Mouse (Mus musculus): ENCODE results near the gene Tgfbr3. TPM values are rescaled to one million over a fixed set of nuclear protein-coding genes. Genes with fewer than 3 reads are reported as not detected.

Tgfbr3 gene
- polyA plus RNA-seq, 1 experiment, result 6.8 TPM

- DNase-seq (ENCODE audit: extremely low spot score in 1 of 2, low spot score in 1 of 2), result no peak
Observed at GRCm38 (mm10) chr5:107089966-107090365, 199.5 kb downstream of the Tgfbr3 start.

- peak; percentile 33 to 69 for DNase-seq (ENCODE audit: extremely low spot score in 1 of 2, low spot score in 1 of 2)
Observed at GRCm38 (mm10) chr5:107087829-107088808, 201.3 kb downstream of the Tgfbr3 start.

DNA sequence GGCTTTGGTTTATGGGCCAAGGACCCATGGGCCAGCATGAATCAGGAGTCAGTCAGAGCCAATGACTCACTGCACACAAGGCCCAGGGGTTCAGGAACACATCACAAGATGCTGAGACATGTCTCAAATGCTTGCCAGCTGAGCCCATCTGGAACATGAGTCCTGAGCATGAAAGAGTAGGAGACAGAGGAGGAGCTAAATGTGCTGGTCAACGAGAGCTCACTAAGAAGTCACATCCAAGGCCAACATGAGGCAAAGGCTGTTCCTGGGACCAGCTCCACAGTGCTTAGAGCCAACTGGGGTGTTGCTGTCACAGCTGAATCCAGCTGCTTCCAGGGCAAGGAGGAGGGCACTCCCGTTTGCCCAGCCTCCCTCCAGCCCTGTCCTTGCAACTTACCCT lies 202.1 kb downstream of the Tgfbr3 start:
- DNase-seq (ENCODE audit: extremely low spot score in 1 of 2, low spot score in 1 of 2), result no peak

GRCm38 (mm10) chr5:107086166-107086565 lies 203.3 kb downstream of the Tgfbr3 start:
- DNase-seq (ENCODE audit: extremely low spot score in 1 of 2, low spot score in 1 of 2), result no peak

- no peak for DNase-seq (ENCODE audit: extremely low spot score in 1 of 2, low spot score in 1 of 2)
Observed at GRCm38 (mm10) chr5:107084431-107084830, 205.0 kb downstream of the Tgfbr3 start.

DNA sequence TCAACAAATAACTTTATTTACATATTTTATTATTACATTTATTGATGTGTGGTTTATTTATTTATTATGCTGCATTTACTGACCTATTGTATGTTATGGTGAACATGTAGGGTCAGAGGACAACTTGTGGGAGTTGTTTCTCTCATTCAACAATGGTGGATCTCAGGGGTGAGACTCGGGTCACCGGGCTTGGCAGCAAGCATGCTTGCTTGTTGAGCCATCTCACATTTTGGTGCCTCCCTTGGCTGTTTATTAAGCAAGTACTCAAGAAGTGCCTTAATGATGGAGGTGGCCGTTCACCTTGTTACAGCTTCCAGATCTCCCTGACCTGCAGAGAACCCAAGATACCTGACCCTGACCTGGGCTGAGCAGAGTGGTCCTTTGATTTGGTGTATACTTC lies 207.4 kb downstream of the Tgfbr3 start:
- DNase-seq (ENCODE audit: extremely low spot score in 1 of 2, low spot score in 1 of 2), result no peak

DNA sequence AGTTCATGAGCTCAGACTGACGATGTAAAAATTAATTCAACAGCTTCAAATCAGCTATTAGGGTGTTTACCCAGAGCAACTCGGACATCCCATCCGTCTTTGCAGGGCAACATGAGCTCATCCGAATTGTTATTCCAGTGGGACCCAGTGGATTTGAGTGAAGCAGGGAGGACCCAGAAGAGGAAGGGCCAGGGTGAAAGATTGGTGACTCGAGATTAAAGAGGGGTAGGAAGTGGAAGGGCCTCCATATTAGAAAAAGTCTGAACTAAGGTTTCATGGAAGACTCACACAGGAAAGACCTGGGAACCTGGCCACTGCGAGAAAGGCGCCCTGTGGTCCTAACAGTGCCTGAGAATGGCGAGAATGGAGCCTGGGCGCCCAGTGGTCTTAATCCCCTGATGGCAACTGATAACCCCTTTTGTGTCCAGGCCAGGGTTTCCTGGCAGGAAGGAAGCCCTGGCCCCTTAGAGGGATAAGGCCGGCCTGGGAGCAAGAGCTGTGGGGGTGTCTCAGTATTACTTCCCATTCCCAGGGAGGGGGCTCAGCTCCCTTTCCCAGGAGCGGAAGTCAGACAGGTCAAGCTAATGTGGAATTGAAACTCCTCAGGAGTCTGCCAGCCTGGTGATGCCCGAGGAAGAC lies 208.3 kb downstream of the Tgfbr3 start:
- no peak for DNase-seq (ENCODE audit: extremely low spot score in 1 of 2, low spot score in 1 of 2)

DNA sequence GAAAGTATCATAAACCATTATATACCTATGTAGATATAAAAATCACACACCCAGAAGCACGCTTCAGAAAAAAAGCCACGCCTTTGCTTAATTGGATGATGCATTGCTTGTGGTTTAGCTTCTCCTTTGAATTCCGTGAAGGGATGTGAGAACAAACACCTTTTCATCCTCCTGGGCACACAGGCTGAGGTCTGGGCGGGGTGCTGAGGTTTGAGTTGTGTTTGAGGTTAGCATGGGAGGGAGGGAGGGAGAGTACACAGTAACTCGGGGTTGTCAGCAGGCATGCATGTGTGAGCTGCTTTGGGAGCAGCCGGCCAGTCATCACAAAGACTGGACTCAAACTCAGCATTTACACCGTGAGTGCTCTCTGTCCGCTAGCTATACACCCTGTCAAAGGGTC lies 209.5 kb downstream of the Tgfbr3 start:
- DNase-seq (ENCODE audit: extremely low spot score in 1 of 2, low spot score in 1 of 2), result no peak

DNA sequence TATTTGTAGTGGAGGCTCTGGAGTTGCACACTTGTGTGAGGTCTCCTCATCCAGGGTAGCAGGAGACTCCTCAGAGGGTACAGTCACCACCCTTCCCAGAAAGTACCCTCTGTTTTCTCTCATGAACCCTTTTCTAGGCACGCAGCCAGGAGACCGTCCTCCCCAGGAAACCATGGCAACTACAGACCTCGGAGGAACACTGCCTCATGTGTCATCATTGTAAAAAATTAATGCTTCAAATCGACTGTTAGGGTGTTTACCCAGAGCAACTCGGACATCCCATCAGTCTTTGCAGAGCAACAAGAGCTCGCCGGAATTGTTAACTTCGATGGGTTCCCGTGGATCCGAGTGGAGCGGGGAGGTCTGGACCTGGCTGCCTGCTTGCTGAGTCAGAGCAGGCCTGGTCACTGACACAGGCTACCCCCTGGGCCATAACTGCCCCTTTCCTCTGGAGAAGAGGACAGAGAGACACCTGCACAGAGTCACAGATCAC lies 210.2 kb downstream of the Tgfbr3 start:
- peak in 1 of 2 experiments; percentile 36 for DNase-seq (ENCODE audit: extremely low spot score in 1 of 2, low spot score in 1 of 2)

- no peak for DNase-seq (ENCODE audit: extremely low spot score in 1 of 2, low spot score in 1 of 2)
Observed at GRCm38 (mm10) chr5:107078361-107078760, 211.1 kb downstream of the Tgfbr3 start.

- no peak for DNase-seq (ENCODE audit: extremely low spot score in 1 of 2, low spot score in 1 of 2)
Observed at GRCm38 (mm10) chr5:107077900-107078299, 211.5 kb downstream of the Tgfbr3 start.

DNA sequence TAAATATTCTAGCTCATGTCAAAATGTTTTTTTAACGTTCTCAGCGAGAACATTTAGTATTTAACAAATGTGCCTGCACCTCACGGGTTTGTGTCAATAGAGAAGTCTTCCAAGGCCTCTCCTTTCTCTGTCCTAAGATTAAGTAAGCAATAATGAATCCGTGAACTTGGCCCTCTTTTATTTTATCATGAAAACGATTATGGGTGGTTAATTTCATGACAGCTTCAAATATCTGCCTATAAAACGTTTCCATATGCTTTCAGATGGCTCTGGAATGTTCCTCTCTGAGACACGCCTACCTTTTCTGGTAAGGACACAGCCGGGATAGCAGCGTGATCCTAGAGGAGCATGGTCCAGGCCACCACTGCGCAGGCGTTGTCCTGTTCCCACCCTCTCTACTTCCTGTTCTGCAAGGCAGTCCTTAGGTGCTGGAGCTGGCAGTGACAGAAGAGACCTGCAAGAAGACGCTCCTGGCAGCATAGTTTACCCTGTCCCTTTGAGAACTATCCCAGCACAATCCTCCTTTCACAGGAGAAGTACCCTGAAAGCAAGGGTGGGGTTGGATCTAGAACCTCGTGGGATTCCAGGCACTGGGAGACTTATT lies 214.3 kb downstream of the Tgfbr3 start:
- DNase-seq (ENCODE audit: extremely low spot score in 1 of 2, low spot score in 1 of 2), result no peak

- DNase-seq (ENCODE audit: extremely low spot score in 1 of 2, low spot score in 1 of 2), result no peak
Observed at GRCm38 (mm10) chr5:107074350-107074749, 215.1 kb downstream of the Tgfbr3 start.

GRCm38 (mm10) chr5:107073536-107073935 lies 215.9 kb downstream of the Tgfbr3 start:
- no peak for DNase-seq (ENCODE audit: extremely low spot score in 1 of 2, low spot score in 1 of 2)

- no peak for DNase-seq (ENCODE audit: extremely low spot score in 1 of 2, low spot score in 1 of 2)
Observed at GRCm38 (mm10) chr5:107068146-107068545, 221.3 kb downstream of the Tgfbr3 start.

DNA sequence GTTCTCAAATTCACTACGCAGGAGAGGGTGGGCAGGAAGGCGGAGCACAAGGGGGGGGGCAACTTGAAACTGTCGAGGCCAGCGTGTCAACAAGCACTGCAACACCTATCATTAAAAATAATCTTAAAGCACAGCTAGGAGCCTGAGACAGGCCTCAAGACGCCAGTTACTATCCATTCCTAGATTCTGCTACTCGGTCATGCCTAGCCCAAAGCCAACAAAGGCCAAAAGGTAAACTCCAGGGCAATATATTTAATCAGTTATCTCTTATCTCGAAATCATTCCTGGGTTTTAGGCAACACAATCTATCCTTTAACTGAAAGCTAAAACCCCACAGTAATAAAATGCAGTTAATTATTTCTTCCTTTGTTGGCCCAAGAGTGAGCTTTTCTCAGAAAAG lies 221.9 kb downstream of the Tgfbr3 start:
- no peak for DNase-seq (ENCODE audit: extremely low spot score in 1 of 2, low spot score in 1 of 2)

GRCm38 (mm10) chr5:107064922-107065321 lies 224.5 kb downstream of the Tgfbr3 start:
- DNase-seq (ENCODE audit: extremely low spot score in 1 of 2, low spot score in 1 of 2), result no peak

DNA sequence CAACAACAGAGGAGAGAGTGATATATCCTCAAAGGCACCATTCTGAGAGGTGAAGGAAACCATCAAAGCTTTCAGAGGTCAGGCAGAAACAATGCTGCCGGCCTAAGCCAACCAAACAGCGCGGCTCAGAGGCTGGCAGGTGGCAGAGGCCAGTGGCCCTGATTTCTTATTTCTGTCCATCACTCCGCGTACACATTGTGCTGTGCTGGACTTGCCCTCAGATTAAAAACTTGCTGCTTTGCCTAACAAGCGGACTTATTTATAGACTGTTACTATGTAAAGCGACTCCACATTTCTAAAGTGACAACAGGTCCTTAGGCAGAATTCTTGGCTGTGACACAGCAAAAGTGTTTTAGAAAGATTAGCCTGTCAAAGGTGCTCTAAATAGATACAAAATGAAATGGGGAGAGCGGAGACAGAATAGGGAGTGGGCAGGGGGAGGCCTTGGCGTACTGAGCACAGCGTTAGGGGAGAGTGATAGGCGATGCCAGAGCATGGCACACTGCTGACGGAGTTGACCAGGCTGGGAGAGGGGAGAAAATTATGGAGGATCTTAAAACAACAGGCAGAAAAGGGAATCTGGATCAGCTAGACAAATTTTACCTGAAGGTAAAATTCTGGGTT lies 227.1 kb downstream of the Tgfbr3 start:
- DNase-seq (ENCODE audit: extremely low spot score in 1 of 2, low spot score in 1 of 2), result no peak

DNA sequence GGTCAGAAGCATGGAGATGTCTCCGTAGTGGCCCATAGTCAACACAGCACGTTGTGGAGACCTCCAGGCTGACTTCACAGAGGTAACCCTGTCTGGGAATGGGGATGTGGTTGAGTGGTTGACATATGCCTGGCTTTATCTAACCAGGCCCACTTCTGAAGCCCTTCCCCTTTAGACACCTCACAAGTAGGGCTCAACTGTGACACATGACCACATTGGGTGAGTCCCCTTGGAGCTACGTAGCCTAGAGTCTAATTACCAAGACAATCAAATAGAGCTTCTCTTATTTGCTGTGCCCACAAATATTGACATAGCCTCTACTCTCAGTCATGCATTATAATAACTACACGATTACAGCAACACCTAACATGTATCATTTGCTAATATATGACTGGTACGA lies 229.9 kb downstream of the Tgfbr3 start:
- DNase-seq (ENCODE audit: extremely low spot score in 1 of 2, low spot score in 1 of 2), result no peak

DNA sequence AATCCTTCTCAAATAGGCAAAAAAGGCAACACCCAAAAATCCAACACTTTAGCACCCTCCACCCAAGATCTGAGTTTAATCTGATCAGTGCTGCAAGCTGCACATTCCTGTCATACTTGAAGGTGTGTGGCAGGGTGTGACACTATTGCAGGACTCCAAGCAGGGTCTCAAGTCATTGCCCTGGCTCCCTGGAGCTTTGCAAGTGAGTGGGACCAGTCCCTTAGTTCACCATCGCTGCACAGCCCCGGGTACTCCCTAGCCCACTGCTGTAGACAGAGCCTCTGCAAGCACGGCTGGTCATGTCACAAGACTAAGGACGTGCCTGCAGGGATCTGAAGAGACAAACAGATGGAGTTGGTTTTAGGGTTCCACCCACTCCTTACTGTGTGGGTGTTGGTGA lies 230.8 kb downstream of the Tgfbr3 start:
- DNase-seq (ENCODE audit: extremely low spot score in 1 of 2, low spot score in 1 of 2), result no peak

Measured in frontal cortex, adult 2 months (tissue).